ENCODE assay signal across 13 mouse cellular contexts in the genomic region with DNA sequence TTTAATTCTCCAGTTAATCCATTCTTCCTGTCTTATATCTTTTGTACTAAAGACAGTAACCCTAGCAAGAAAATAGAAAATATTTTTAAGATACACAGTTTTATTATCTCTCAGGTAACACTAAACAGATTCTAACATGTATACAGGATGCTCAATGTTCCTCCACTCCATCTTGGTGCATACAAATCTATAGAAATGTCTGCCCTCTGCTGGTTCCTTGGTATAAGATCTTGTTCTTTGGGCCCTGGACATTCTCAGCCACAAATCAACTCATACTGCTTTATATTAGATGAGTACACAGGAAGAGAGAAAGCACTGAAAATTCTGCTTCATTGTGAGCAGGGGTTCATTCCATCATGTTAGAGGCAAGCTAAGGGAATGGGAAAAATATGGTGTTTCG.
DNase-seq lines count a peak whose midpoint lies in the region; ATAC-seq lines count a peak whose summit lies in the region.
"Had no signal": no experiment of that assay in that cellular context is flagged by ENCODE, and none has a peak within 500 bp of the region (broad histone marks: within the 10 kb centered on the region; RNA-seq: fewer than 3 reads in every experiment).

No protein-coding gene starts in this region.

- H3K9me3 ChIP-seq in hindbrain, embryonic 12.5 days (replicated peaks) = no peaks in the 10 kb centered on the region
- no peaks in the 10 kb centered on the region for H3K9me3 ChIP-seq in hindbrain, embryonic 10.5 days
- no peaks in the 10 kb centered on the region for H3K9me3 ChIP-seq in hindbrain, embryonic 14.5 days (ENCODE audit: control insufficient read depth, low read length)
- H3K9me3 ChIP-seq: hindbrain, embryonic 15.5 days had no signal

- H3K27me3 ChIP-seq in hindbrain, embryonic 12.5 days = no peaks in the 10 kb centered on the region
- no peaks in the 10 kb centered on the region for H3K27me3 ChIP-seq in hindbrain, embryonic 10.5 days (ENCODE audit: insufficient read depth, poor library complexity, severe bottlenecking)
- H3K27me3 ChIP-seq in hindbrain, embryonic 14.5 days (ENCODE audit: control insufficient read depth, insufficient read depth, low read length) = no peaks in the 10 kb centered on the region
- H3K27me3 ChIP-seq: hindbrain, embryonic 15.5 days had no signal

- H3K4me2 ChIP-seq in hindbrain, embryonic 12.5 days (replicated peaks) = no peak overlapping the region
- no peak overlapping the region for H3K4me2 ChIP-seq in hindbrain, embryonic 14.5 days (replicated peaks)
- H3K4me2 ChIP-seq: hindbrain, embryonic 15.5 days had no signal

- H3K9ac ChIP-seq in hindbrain, embryonic 12.5 days = no peak overlapping the region
- H3K9ac ChIP-seq in hindbrain, embryonic 14.5 days = no peak overlapping the region
- H3K9ac ChIP-seq: hindbrain, embryonic 15.5 days; liver, embryonic 14.5 days had no signal

- H3K27ac ChIP-seq in hindbrain, embryonic 12.5 days = no peak overlapping the region
- H3K27ac ChIP-seq in hindbrain, embryonic 10.5 days = no peak overlapping the region
- no peak overlapping the region for H3K27ac ChIP-seq in hindbrain, embryonic 14.5 days
- H3K27ac ChIP-seq: hindbrain, embryonic 15.5 days; liver, embryonic 14.5 days had no signal

- no peaks in the 10 kb centered on the region for H3K4me1 ChIP-seq in hindbrain, embryonic 12.5 days
- H3K4me1 ChIP-seq in hindbrain, embryonic 10.5 days (replicated peaks) = no peaks in the 10 kb centered on the region
- H3K4me1 ChIP-seq in hindbrain, embryonic 14.5 days (replicated peaks; ENCODE audit: control insufficient read depth, insufficient read depth, low read length) = no peaks in the 10 kb centered on the region
- H3K4me1 ChIP-seq: hindbrain, embryonic 15.5 days had no signal

- no peak for DNase-seq in hindbrain, embryonic 10.5 days (ENCODE audit: low spot score)
- peak; percentile 76 for DNase-seq in 416B (ENCODE audit: low read depth)
- peak; percentile 8 for DNase-seq in ZHBTc4 (ENCODE audit: low read depth, low spot score)
- peak; percentile 65 for DNase-seq in hindbrain, embryonic 14.5 days (ENCODE audit: low spot score)
- no peak for DNase-seq in thymus, adult 18-20 months
- DNase-seq in cerebellum, adult 11-12 months = no peak
- DNase-seq in layer of hippocampus, adult 8-10 months (ENCODE audit: low spot score in 2 of 2) = no peak
- DNase-seq: adrenal gland, postnatal 25 days; layer of hippocampus, postnatal 36 days; thymus, adult 2 months had no signal

- 78% methylated on average over 1 of the region's 1 CpGs for WGBS in hindbrain, embryonic 12.5 days
- 75% methylated on average over 1 of the region's 1 CpGs for WGBS in hindbrain, embryonic 10.5 days
- 69% methylated on average over 1 of the region's 1 CpGs for WGBS in hindbrain, embryonic 14.5 days

- H3K4me3 ChIP-seq in hindbrain, embryonic 12.5 days = no peak overlapping the region
- H3K4me3 ChIP-seq in hindbrain, embryonic 10.5 days = no peak overlapping the region
- H3K4me3 ChIP-seq in hindbrain, embryonic 14.5 days (replicated peaks; ENCODE audit: low read length) = no peak overlapping the region
- H3K4me3 ChIP-seq: hindbrain, embryonic 15.5 days had no signal

- ATAC-seq in hindbrain, embryonic 12.5 days (ENCODE audit: low FRiP score) = peak; percentile 61
- 0 out of 2 replicates have a peak, but pooled peaks have one; percentile 57 for ATAC-seq in hindbrain, embryonic 14.5 days (ENCODE audit: low FRiP score)

- no peaks in the 10 kb centered on the region for H3K36me3 ChIP-seq in hindbrain, embryonic 12.5 days
- no peaks in the 10 kb centered on the region for H3K36me3 ChIP-seq in hindbrain, embryonic 10.5 days
- H3K36me3 ChIP-seq in hindbrain, embryonic 14.5 days (replicated peaks; ENCODE audit: control insufficient read depth, insufficient read depth) = no peaks in the 10 kb centered on the region
- H3K36me3 ChIP-seq: hindbrain, embryonic 15.5 days had no signal

Comparison
In these comparisons a context has a peak if more than half of its experiments do, and no peak if none do; other contexts are left out.
1. DNase-seq: peak in 416B (single experiment), ZHBTc4 (single experiment) and hindbrain, embryonic 14.5 days (single experiment); none in hindbrain, embryonic 10.5 days (single experiment), thymus, adult 18-20 months (0 of 2), cerebellum, adult 11-12 months (single experiment) and layer of hippocampus, adult 8-10 months (0 of 2).